Mouse (Mus musculus) myocyte (in vitro differentiated cells): ENCODE measurements at regions not wholly inside any gene's neighbourhood (a gene's known extent, or its start where the extent isn't known, plus 50 kb on each side); places are given as distances from the start of the nearest gene placed in this dataset.

Experiments
- H3K27me3 ChIP-seq: one replicate; pipeline ENCODE4 v1.6.1; 2011; ENCODE audit not compliant: control insufficient read depth, insufficient read depth, insufficient read length
- H3K36me3 ChIP-seq: one replicate; pipeline ENCODE4 v1.6.1; 2011; ENCODE audit not compliant: control insufficient read depth, insufficient read depth
- H3K4me2 ChIP-seq: one replicate; pipeline ENCODE4 v1.6.1; 2011; ENCODE audit warnings: low read depth, control low read depth
- H3K4me3 ChIP-seq: one replicate; pipeline ENCODE4 v1.5.1; 2011; ENCODE audit warnings: mild to moderate bottlenecking, control low read depth, moderate library complexity
- H3K79me2 ChIP-seq: one replicate; pipeline ENCODE4 v1.6.1; 2011; ENCODE audit not compliant: control insufficient read depth, insufficient read depth
- H3ac ChIP-seq: one replicate; pipeline ENCODE4 v1.6.1; 2011; ENCODE audit not compliant: control insufficient read depth, insufficient read length
- CEBPB ChIP-seq: IDR thresholded peaks from 2 replicates; pipeline ENCODE4 v1.6.1; 2011; ENCODE audit warnings: mild to moderate bottlenecking, moderate library complexity; ENCODE audit not compliant: poor library complexity, insufficient read depth, severe bottlenecking
- E2F4 ChIP-seq: IDR thresholded peaks from one replicate; pipeline ENCODE4 v1.6.1; 2011; ENCODE audit warnings: mild to moderate bottlenecking, control low read depth, moderate library complexity; ENCODE audit not compliant: insufficient read depth
- MAX ChIP-seq: IDR thresholded peaks from one replicate; pipeline ENCODE4 v1.6.1; 2011; ENCODE audit warnings: low read depth, mild to moderate bottlenecking, control low read depth
- MYOD1 ChIP-seq, 3 experiments: IDR thresholded peaks; one replicate each; pipeline ENCODE4 v1.6.1; 2011; ENCODE audit warnings: control low read depth in 2 of 3, low read depth in 2 of 3, mild to moderate bottlenecking in 2 of 3, moderate library complexity in 1 of 3; ENCODE audit not compliant: insufficient read length in 2 of 3, control insufficient read depth in 1 of 3
- MYOG ChIP-seq, 3 experiments: IDR thresholded peaks; one replicate each; pipeline ENCODE4 v1.6.1; 2011; ENCODE audit warnings: control low read depth in 2 of 3, low read depth in 2 of 3, mild to moderate bottlenecking in 2 of 3; ENCODE audit not compliant: insufficient read length in 2 of 3, control insufficient read depth in 1 of 3, insufficient read depth in 1 of 3
- POLR2A ChIP-seq: IDR thresholded peaks from one replicate; pipeline ENCODE4 v1.6.1; 2011; ENCODE audit warnings: low read depth, mild to moderate bottlenecking, control low read depth, moderate library complexity; ENCODE audit not compliant: insufficient read length
- POLR2AphosphoS2 ChIP-seq: IDR thresholded peaks from one replicate; pipeline ENCODE4 v1.6.1; 2011; ENCODE audit warnings: low read depth, control low read depth; ENCODE audit not compliant: insufficient read length
- REST ChIP-seq: IDR thresholded peaks from one replicate; pipeline ENCODE4 v1.6.1; 2011; ENCODE audit warnings: mild to moderate bottlenecking, control low read depth, moderate library complexity; ENCODE audit not compliant: insufficient read depth, insufficient read length
- SRF ChIP-seq: IDR thresholded peaks from one replicate; pipeline ENCODE4 v1.6.1; 2011; ENCODE audit warnings: low read depth; ENCODE audit not compliant: control insufficient read depth, insufficient read length
- TCF12 ChIP-seq: IDR thresholded peaks from one replicate; pipeline ENCODE4 v1.6.1; 2011; ENCODE audit warnings: mild to moderate bottlenecking, control low read depth; ENCODE audit not compliant: poor library complexity, insufficient read depth, severe bottlenecking
- TCF3 ChIP-seq: IDR thresholded peaks from one replicate; pipeline ENCODE4 v1.6.1; 2011; ENCODE audit warnings: low read depth, control low read depth; ENCODE audit not compliant: insufficient read length
- USF1 ChIP-seq: IDR thresholded peaks from one replicate; pipeline ENCODE4 v1.6.1; 2011; ENCODE audit warnings: low read depth, mild to moderate bottlenecking, control low read depth, moderate library complexity

- H3K4me2 ChIP-seq: no peak overlapping the region
- H3ac ChIP-seq: no peak overlapping the region
- H3K4me3 ChIP-seq: no peak overlapping the region
- H3K27me3 ChIP-seq: no peaks in the 10 kb centered on the region
- TF ChIP-seq TCF3 (no peak), MYOD1 (IDR thresholded peaks at IDR 0.05; ENCODE audit: control insufficient read depth in 1 of 3, insufficient read length in 2 of 3, low read depth in 2 of 3) (no peak), MAX (no peak), SRF (no peak), E2F4 (no peak), REST (no peak), TCF12 (no peak), POLR2AphosphoS2 (no peak), CEBPB (no peak), MYOG (IDR thresholded peaks at IDR 0.05; ENCODE audit: control insufficient read depth in 1 of 3, insufficient read depth in 1 of 3, insufficient read length in 2 of 3, low read depth in 2 of 3) (no peak), USF1 (no peak), POLR2A (no peak)
- H3K79me2 ChIP-seq: no peaks in the 10 kb centered on the region
- H3K36me3 ChIP-seq: no peaks in the 10 kb centered on the region
Observed at GRCm38 (mm10) chr10:99615371-99615770, 144.1 kb downstream of the Csl start.

GRCm38 (mm10) chr10:99615779-99616178, 143.7 kb downstream of the Csl start:
- TF ChIP-seq SRF: no peak
- TF ChIP-seq TCF3: no peak
- TF ChIP-seq POLR2A: no peak
- TF ChIP-seq MAX: no peak
- no peak for TF ChIP-seq TCF12
- TF ChIP-seq MYOG (IDR thresholded peaks at IDR 0.05; ENCODE audit: control insufficient read depth in 1 of 3, insufficient read depth in 1 of 3, insufficient read length in 2 of 3, low read depth in 2 of 3): no peak
- no peak overlapping the region for H3ac ChIP-seq
- H3K4me3 ChIP-seq: no peak overlapping the region
- H3K4me2 ChIP-seq: no peak overlapping the region
- no peaks in the 10 kb centered on the region for H3K27me3 ChIP-seq
- no peaks in the 10 kb centered on the region for H3K79me2 ChIP-seq
- H3K36me3 ChIP-seq: no peaks in the 10 kb centered on the region

- H3K79me2 ChIP-seq: no peaks in the 10 kb centered on the region
- H3K4me3 ChIP-seq: no peak overlapping the region
Observed at GRCm38 (mm10) chr10:99617623-99618022, 141.8 kb downstream of the Csl start.

GRCm38 (mm10) chr10:99619421-99620151, 139.9 kb downstream of the Csl start:
- H3K36me3 ChIP-seq: no peaks in the 10 kb centered on the region
- no peak overlapping the region for H3K4me3 ChIP-seq
- TF ChIP-seq TCF3: no peak
- TF ChIP-seq MYOD1 (IDR thresholded peaks at IDR 0.05; ENCODE audit: control insufficient read depth in 1 of 3, insufficient read length in 2 of 3, low read depth in 2 of 3): no peak
- H3K79me2 ChIP-seq: no peaks in the 10 kb centered on the region
- no peak overlapping the region for H3ac ChIP-seq
- no peaks in the 10 kb centered on the region for H3K27me3 ChIP-seq
- H3K4me2 ChIP-seq: peak overlapping the region; percentile 72

More at GRCm38 (mm10) chr10:99617623-99618022, 141.8 kb downstream of the Csl start:
- no peaks in the 10 kb centered on the region for H3K36me3 ChIP-seq
- no peak overlapping the region for H3ac ChIP-seq
- H3K27me3 ChIP-seq: no peaks in the 10 kb centered on the region
- TF ChIP-seq MYOG (IDR thresholded peaks at IDR 0.05; ENCODE audit: control insufficient read depth in 1 of 3, insufficient read depth in 1 of 3, insufficient read length in 2 of 3, low read depth in 2 of 3): no peak
- H3K4me2 ChIP-seq: no peak overlapping the region

GRCm38 (mm10) chr10:99620489-99620888, 139.0 kb downstream of the Csl start:
- no peak for TF ChIP-seq CEBPB
- no peak for TF ChIP-seq POLR2AphosphoS2
- TF ChIP-seq SRF: no peak
- no peaks in the 10 kb centered on the region for H3K79me2 ChIP-seq
- H3K27me3 ChIP-seq: no peaks in the 10 kb centered on the region
- no peak overlapping the region for H3ac ChIP-seq
- no peaks in the 10 kb centered on the region for H3K36me3 ChIP-seq
- no peak overlapping the region for H3K4me3 ChIP-seq
- H3K4me2 ChIP-seq: no peak overlapping the region

GRCm38 (mm10) chr10:99627355-99627754, 132.1 kb downstream of the Csl start:
- no peaks in the 10 kb centered on the region for H3K36me3 ChIP-seq
- H3K27me3 ChIP-seq: no peaks in the 10 kb centered on the region
- no peak overlapping the region for H3K4me3 ChIP-seq
- H3K4me2 ChIP-seq: no peak overlapping the region
- H3K79me2 ChIP-seq: no peaks in the 10 kb centered on the region
- TF ChIP-seq TCF12: no peak
- TF ChIP-seq E2F4: no peak
- no peak for TF ChIP-seq MAX
- TF ChIP-seq SRF: no peak
- TF ChIP-seq USF1: no peak
- TF ChIP-seq MYOG (IDR thresholded peaks at IDR 0.05; ENCODE audit: control insufficient read depth in 1 of 3, insufficient read depth in 1 of 3, insufficient read length in 2 of 3, low read depth in 2 of 3): no peak
- no peak for TF ChIP-seq TCF3
- TF ChIP-seq MYOD1 (IDR thresholded peaks at IDR 0.05; ENCODE audit: control insufficient read depth in 1 of 3, insufficient read length in 2 of 3, low read depth in 2 of 3): no peak
- no peak for TF ChIP-seq POLR2AphosphoS2
- TF ChIP-seq CEBPB: no peak
- TF ChIP-seq REST: no peak
- no peak for TF ChIP-seq POLR2A
- H3ac ChIP-seq: no peak overlapping the region
